10 mouse cellular contexts compared by ENCODE assay signal in genomic region chr19:7214484-7214883, GRCm38 (mm10). TPM values are rescaled to one million over a fixed set of nuclear protein-coding genes. Genes with fewer than 3 reads are reported as not detected.
DNase-seq lines count a peak whose midpoint lies in the region; ATAC-seq lines count a peak whose summit lies in the region.
"Had no signal": no experiment of that assay in that cellular context is flagged by ENCODE, and none has a peak within 500 bp of the region (broad histone marks: within the 10 kb centered on the region; RNA-seq: fewer than 3 reads in every experiment).

No protein-coding gene starts in this region.

- no peak overlapping the region for H3K27ac ChIP-seq in kidney, embryonic 16.5 days (ENCODE audit: low read length)
- no peak overlapping the region for H3K27ac ChIP-seq in brown adipose tissue, adult 24 weeks (replicated peaks; ENCODE audit: low read depth, low read length)
- H3K27ac ChIP-seq in lung, embryonic 15.5 days = peak overlapping the region; percentile 47

- H3K9me3 ChIP-seq in kidney, embryonic 16.5 days (ENCODE audit: low read length) = no peaks in the 10 kb centered on the region
- no peaks in the 10 kb centered on the region for H3K9me3 ChIP-seq in lung, embryonic 15.5 days

- H3K27me3 ChIP-seq in kidney, embryonic 16.5 days (ENCODE audit: insufficient read depth, low read length) = no peaks in the 10 kb centered on the region
- no peaks in the 10 kb centered on the region for H3K27me3 ChIP-seq in lung, embryonic 15.5 days
- H3K27me3 ChIP-seq: Patski had no signal

- no peak overlapping the region for H3K4me2 ChIP-seq in kidney, embryonic 16.5 days (replicated peaks; ENCODE audit: low read depth, low read length)
- H3K4me2 ChIP-seq in lung, embryonic 15.5 days = peak overlapping the region; percentile 18; the same call in 1 of the 2 replicates

- peaks cover 34% of the 10 kb centered on the region for H3K4me1 ChIP-seq in kidney, embryonic 16.5 days (ENCODE audit: insufficient read depth, low read length)
- H3K4me1 ChIP-seq in brown adipose tissue, adult 24 weeks (ENCODE audit: control insufficient read depth, insufficient read depth, insufficient read length, low read length) = peaks cover 7% of the 10 kb centered on the region
- H3K4me1 ChIP-seq in lung, embryonic 15.5 days = peaks cover 40% of the 10 kb centered on the region

- no peak overlapping the region for H3K4me3 ChIP-seq in kidney, embryonic 16.5 days (ENCODE audit: low read length)
- peak overlapping the region; percentile 91; the same call in 1 of the 2 replicates for H3K4me3 ChIP-seq in brown adipose tissue, adult 24 weeks (ENCODE audit: insufficient read depth, low read depth, low read length)
- H3K4me3 ChIP-seq in lung, embryonic 15.5 days = peak overlapping the region; percentile 5; the same call in 1 of the 2 replicates
- H3K4me3 ChIP-seq: erythroblast, embryonic 14.5 days had no signal

- 77% methylated on average over 5 of the region's 5 CpGs for WGBS in kidney, embryonic 16.5 days
- WGBS in lung, embryonic 15.5 days = 52% methylated on average over 5 of the region's 5 CpGs

- peak; percentile 52 for DNase-seq in cerebellum, adult 11 months
- no peak for DNase-seq in cerebellum, adult 8-10 months
- no peak for DNase-seq in kidney, postnatal 14 days
- no peak for DNase-seq in urinary bladder, postnatal 10 days (ENCODE audit: low spot score)
- DNase-seq in frontal cortex, postnatal 36 days (ENCODE audit: low spot score in 2 of 2) = no peak

- 0 out of 2 replicates have a peak overlapping the region, but pooled peaks have one; percentile 4 for H3K9ac ChIP-seq in kidney, embryonic 16.5 days (replicated peaks; ENCODE audit: low read length)
- no peak overlapping the region for H3K9ac ChIP-seq in lung, embryonic 15.5 days

- no peak for ATAC-seq in kidney, embryonic 16.5 days (ENCODE audit: low FRiP score, low TSS enrichment)
- ATAC-seq in lung, embryonic 15.5 days (ENCODE audit: borderline replicate concordance, extremely low read depth, low FRiP score, low TSS enrichment) = peak; percentile 32; the same call in 1 of the 2 replicates
- ATAC-seq: Patski had no signal

- H3K36me3 ChIP-seq in kidney, embryonic 16.5 days (ENCODE audit: insufficient read depth, low read length) = peaks cover 35% of the 10 kb centered on the region
- H3K36me3 ChIP-seq in lung, embryonic 15.5 days = peaks cover 32% of the 10 kb centered on the region; the same call in 1 of the 2 replicates

RNA-seq across cellular contexts. Expression of gene Cox8a, which starts 2.9 kb away (rescaled TPM):
- polyA plus RNA-seq in kidney, embryonic 16.5 days (2015; fragmentation: Nextera tagmentation; extraction: Ambion mirVana) = 1,116 and 1,175 TPM in 2 replicates
- polyA plus RNA-seq in brown adipose tissue, adult 24 weeks (2012; ENCODE audit: insufficient read depth, insufficient read length, missing spikeins) = 4,354 and 4,380 TPM in 2 replicates
- 793 and 848 TPM in 2 replicates for polyA plus RNA-seq in lung, embryonic 15.5 days (2015; fragmentation: Nextera tagmentation; extraction: Ambion mirVana)

RNA-seq across cellular contexts. Expression of gene Otub1, which starts 8.4 kb away (rescaled TPM):
- polyA plus RNA-seq in kidney, embryonic 16.5 days (2015; fragmentation: Nextera tagmentation; extraction: Ambion mirVana) = 231 and 241 TPM in 2 replicates
- 28.7 and 44.7 TPM in 2 replicates for polyA plus RNA-seq in brown adipose tissue, adult 24 weeks (2012; ENCODE audit: insufficient read depth, insufficient read length, missing spikeins)
- polyA plus RNA-seq in lung, embryonic 15.5 days (2015; fragmentation: Nextera tagmentation; extraction: Ambion mirVana) = 188 and 194 TPM in 2 replicates

RNA-seq across cellular contexts. Expression of gene Naa40, which starts 26.5 kb away (rescaled TPM):
- polyA plus RNA-seq in kidney, embryonic 16.5 days (2015; fragmentation: Nextera tagmentation; extraction: Ambion mirVana) = 81.4 and 88.0 TPM in 2 replicates
- 9.6 and 10.3 TPM in 2 replicates for polyA plus RNA-seq in brown adipose tissue, adult 24 weeks (2012; ENCODE audit: insufficient read depth, insufficient read length, missing spikeins)
- 55.1 and 61.5 TPM in 2 replicates for polyA plus RNA-seq in lung, embryonic 15.5 days (2015; fragmentation: Nextera tagmentation; extraction: Ambion mirVana)

RNA-seq across cellular contexts. Expression of gene Rcor2, which starts 52.6 kb away (rescaled TPM):
- polyA plus RNA-seq in kidney, embryonic 16.5 days (2015; fragmentation: Nextera tagmentation; extraction: Ambion mirVana) = 8.7 and 10.8 TPM in 2 replicates
- polyA plus RNA-seq in brown adipose tissue, adult 24 weeks (2012; ENCODE audit: insufficient read depth, insufficient read length, missing spikeins) = 1.0 and 7.8 TPM in 2 replicates
- polyA plus RNA-seq in lung, embryonic 15.5 days (2015; fragmentation: Nextera tagmentation; extraction: Ambion mirVana) = 9.7 and 12.4 TPM in 2 replicates
